Mouse (Mus musculus): Measurements from ENCODE around the gene Tubg1.

Gene Tubg1

DNA sequence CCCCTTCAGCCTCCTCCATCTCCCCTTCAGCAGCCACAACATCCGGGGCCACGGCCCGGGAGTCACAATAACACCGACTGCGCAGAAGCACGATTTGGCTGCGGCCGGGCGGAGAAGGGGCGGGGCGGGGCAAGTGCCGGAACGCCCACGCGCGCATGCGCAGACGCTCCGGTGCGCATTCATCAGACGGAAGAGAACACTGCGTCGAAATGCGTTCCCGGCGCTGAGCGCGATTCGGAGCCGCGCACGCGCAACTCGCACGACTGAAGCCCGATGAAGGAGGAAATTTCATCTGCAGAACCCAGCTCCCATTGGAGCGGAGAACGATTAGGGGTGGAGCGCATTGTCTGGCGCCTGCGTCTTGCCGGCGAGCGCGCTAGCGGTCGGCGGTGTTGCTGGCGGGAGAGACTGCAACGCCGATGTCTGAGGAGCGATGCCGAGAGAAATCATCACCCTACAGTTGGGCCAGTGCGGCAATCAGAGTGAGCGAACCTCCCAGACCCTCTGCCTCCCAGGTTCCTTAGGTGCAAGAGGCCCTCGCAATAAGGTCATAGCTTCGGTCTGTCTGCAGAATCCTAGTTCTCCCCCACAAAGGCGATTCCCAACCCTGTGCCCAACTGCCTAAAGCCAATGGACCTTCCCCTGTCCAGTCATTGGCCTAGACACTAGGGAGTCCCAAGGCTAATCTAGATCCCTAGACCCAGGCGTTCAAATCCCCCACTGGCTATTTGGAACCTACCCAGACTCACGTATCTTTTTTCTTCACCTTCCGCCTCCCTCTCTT is at the start of gene Tubg1, which contains the start of gene Retreg3:
Tubg1 (plus strand) TSS at position 178 of the 784 bp plus-strand sequence.
Retreg3 (minus strand) TSS at position 133 of the 784 bp plus-strand sequence.
- CTCF ChIA-PET, result interaction anchor here (0.6 to 0.7 kb wide), 2 partner anchors 9 to 31 kb away, joined by 4 to 6 read pairs; no protein-coding TSS in a partner anchor

DNA sequence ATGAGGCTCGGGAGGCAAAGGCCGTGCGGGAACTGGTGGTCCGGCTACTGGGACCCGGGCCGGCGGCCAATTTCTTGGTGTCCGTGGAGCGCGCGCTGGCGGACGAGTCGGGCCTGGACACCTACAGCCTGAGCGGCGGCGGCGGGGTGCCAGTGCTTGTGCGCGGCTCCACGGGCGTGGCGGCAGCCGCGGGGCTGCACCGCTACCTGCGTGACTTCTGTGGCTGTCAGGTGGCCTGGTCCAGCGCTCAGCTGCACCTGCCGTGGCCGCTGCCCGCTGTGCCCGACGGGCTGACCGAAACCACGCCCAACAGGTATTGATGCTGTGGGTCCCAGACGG is 49.6 kb upstream of the Tubg1 start:
- CTCF ChIA-PET, result interaction anchor here (0.8 to 1.2 kb wide), 2 partner anchors 11 to 107 kb away, joined by 3 to 4 read pairs; no protein-coding TSS in a partner anchor

DNA sequence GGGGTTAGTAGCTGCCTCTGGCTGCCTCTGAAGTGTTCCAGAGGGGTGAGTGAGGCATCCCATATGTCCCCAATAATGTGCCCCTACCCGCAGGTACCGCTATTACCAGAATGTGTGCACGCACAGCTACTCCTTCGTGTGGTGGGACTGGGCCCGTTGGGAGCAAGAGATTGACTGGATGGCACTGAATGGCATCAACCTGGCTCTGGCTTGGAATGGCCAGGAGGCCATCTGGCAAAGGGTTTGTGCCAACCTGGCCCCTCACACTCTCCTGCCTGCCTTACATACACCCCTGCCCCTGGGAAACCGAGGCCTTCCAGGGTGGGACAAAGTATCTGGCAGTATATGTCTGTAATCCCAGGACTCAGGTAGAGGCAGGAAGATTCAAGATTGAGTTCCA is 48.8 kb upstream of the Tubg1 start:
- CTCF ChIA-PET, result interaction anchor here (0.6 to 0.8 kb wide), 2 partner anchors 10 to 72 kb away, joined by 3 read pairs; no protein-coding TSS in a partner anchor

DNA sequence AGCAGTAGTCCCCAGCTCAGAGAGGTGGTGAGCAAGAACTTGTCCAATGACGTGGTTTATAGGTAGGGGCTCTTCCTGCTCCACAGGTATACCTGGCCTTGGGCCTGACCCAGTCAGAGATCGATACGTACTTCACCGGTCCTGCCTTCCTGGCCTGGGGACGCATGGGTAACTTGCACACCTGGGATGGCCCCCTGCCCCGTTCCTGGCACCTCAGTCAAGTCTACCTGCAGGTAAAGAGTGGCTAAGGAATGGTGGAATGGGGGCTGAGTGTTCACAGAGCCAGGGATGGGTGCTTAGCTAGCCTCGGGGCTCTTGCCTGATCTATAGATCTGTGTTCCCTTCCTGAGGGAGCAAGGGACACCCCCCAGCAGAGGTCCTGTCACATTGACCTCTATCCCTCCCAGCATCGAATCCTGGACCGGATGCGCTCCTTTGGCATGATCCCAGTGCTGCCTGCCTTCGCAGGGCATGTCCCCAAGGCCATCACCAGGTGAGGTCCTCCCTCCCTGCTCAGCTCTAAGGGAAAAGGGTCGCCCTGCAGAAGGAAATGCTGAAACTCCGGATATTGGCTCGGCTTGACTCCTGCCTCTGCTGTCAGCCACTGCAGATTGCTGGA is 47.8 kb upstream of the Tubg1 start:
- CTCF ChIA-PET, result interaction anchor here (0.7 kb wide), 1 partner anchor 166 kb away, joined by 4 read pairs; no protein-coding TSS in a partner anchor

DNA sequence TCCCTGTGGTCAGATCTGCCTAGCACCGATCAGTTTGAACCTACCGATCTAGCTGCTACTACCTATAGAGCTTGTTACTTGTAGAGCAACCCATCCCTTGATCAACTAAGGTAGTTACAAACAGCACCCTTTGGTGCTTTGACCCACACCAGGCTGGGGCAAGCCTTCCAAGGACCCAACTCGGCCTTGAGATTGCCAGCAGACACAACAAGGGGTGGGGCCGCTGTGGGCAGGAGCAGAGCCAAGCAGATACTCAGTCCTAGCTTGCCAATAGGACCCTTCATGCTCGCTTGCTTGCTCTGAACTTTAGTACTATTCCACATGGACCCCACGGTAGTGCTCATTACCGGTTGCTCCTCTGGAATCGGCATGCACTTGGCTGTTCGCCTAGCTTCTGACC is 41.6 kb upstream of the Tubg1 start, which contains the start of gene Hsd17b1:
Hsd17b1 (plus strand) TSS at position 291 of the 400 bp plus-strand sequence.
- CTCF ChIA-PET, result no interaction called here

DNA sequence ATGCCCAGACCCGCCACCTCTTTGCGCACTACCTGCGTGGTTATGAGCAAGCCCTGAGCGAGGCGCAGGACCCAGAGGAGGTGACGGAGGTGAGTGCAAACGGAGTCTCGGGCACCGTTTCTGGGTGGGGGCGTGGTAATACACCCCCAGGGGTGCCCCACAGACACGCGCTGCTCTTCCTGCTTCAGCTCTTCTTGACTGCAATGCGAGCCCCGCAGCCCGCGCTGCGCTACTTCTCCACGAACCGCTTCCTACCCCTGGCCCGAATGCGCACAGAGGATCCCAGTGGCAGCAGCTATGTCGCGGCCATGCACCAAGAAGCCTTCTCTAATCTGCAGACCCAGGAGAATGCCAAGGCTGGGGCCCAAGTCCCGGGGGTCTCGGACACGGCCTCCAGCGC is 40.0 kb upstream of the Tubg1 start:
- CTCF ChIA-PET, result no interaction called here

DNA sequence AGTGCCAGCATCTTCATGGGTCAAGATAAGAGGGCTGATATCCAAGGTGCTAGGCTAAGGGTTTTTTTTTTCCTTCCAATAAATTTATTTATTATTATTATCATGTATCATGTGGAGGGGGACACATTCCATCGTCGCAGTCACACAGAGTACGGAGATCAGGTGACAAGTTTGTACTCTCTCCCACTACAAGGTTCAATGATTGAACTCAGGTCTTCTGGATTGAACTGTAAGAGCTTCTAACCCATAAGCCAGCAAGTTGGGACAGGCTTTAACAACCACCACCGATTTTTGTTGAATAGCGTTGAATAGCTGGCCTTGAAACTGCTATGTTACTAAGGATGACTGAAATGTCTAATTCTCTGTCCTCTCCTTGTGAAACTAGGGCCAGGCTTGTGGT is 39.3 kb upstream of the Tubg1 start:
- CTCF ChIA-PET, result no interaction called here

DNA sequence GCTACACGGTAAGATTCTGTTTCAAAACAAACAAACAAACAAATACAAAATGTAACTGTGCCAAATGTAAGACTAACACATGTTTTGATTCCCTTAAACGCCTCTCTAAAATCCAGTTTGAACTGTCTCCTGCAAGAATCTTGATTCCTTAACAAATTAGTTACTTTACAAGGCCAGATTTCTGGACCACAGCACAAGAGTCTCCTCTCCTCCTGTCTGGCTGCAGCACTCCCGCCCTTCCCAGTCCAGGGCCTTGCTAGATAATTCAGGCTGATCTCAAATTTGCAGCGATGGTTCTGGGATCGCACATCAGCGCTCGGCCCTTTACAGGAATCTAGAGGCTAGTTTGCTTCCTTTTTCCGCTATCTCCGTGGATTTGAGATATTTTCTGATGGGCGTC is 38.1 kb upstream of the Tubg1 start:
- CTCF ChIA-PET, result interaction anchor here (1.0 kb wide), 1 partner anchor 11 kb away, joined by 3 read pairs; no protein-coding TSS in a partner anchor

DNA sequence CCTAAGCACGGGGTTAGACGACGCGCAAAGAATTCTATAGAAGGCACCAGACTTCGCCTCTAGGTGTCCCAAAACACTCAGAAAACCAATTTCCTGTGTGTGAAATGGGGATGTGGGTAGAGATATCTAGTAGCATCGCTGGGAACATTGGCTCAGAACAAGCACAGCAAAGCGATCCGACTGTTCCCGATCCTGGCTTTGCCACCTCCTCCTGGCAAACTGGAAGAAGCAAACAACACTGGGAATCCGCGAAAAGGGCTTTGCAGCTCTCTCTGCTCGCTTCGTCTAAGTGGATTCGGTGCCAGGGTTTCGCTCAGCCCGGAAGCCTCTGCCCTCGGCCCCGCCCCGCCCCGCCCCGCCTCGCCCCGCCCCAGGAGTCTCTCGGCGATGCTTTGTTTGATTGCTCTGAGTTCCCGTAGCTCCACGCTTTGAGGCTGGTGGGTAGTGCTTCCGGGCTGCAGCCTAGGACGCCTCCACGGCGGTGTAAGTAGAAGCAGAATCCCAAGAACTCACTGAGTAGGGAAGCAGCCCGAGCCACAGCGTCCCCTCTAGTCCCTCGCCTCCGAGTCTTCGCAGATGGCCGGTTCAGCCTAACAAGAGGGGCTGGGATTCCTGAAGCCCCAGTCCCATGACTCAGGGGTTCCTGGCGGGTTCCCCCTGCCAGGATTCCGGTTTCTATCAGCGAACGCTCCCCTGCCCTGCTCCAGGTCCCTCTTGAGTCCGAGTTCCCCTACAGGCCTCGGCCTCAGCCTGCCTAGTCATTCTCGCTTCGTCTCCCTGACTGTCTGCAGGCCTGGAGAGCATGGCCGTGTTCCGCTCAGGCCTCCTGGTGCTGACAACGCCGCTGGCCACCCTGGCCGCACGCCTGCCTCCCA is 37.3 kb upstream of the Tubg1 start, which contains the start of gene Coasy:
Coasy (plus strand) TSS at position 358 of the 875 bp plus-strand sequence.
- CTCF ChIA-PET, result no interaction called here

DNA sequence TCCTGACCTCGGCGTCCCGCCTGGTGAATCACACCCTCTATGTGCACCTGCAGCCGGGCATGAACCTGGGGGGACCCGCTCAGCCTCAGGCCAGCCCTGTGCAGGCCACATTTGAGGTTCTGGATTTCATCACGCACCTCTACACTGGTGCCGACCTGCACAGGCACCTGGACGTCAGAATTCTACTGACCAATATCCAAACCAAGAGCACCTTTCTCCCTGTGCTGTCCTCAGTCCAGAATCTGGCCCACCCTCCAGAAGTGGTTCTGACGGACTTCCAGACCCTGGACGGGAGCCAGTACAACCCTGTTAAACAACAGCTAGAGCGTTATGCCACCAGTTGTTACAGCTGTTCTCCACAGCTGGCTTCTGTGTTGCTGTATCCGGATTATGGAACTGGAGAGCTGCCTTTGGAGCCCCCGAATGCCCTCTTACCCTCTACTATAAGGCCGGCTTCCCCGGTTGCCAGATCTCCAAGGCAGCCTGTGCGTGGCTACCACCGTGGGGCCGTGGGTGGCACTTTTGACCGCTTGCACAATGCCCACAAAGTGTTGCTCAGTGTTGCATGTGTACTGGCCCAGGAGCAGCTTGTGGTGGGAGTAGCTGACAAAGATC is 36.5 kb upstream of the Tubg1 start:
- CTCF ChIA-PET, result interaction anchor here (0.6 kb wide), 1 partner anchor 97 kb away, joined by 3 read pairs; no protein-coding TSS in a partner anchor

DNA sequence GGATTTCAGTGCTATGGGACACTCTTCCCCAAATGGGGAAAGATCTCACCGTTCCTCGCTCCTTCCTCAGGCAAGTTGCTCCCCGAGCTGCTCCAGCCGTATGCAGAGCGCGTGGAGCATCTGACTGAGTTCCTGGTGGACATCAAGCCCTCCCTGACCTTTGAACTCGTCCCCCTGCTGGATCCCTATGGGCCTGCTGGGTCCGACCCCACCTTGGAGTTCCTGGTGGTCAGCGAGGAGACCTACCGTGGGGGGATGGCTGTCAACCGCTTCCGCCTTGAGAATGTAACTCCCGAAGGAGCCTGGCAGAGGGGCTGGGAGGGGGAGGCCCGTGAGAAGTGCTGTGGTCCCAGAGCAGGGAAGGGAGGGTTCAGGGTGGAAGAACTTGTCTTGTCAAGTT is 35.5 kb upstream of the Tubg1 start:
- CTCF ChIA-PET, result interaction anchor here (0.7 kb wide), 1 partner anchor 100 kb away, joined by 3 read pairs; no protein-coding TSS in a partner anchor

DNA sequence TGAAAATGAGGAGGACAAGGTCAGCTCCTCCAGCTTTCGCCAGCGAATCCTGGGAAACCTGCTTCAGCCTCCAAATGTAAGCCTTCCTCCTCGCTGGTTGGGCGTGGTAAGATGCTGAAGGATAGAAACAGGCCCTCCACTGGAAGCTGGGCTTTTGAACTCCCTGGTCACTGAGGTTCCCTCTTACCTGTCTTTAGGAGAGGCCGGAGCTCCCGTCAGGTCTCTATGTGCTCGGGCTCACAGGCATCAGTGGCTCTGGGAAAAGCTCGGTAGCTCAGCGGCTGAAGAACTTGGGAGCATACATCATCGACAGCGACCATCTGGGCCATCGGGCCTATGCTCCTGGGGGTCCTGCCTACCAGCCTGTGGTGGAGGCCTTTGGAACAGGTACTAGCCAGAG is 34.9 kb upstream of the Tubg1 start:
- CTCF ChIA-PET, result interaction anchor here (0.7 kb wide), 1 partner anchor 100 kb away, joined by 3 read pairs; no protein-coding TSS in a partner anchor

DNA sequence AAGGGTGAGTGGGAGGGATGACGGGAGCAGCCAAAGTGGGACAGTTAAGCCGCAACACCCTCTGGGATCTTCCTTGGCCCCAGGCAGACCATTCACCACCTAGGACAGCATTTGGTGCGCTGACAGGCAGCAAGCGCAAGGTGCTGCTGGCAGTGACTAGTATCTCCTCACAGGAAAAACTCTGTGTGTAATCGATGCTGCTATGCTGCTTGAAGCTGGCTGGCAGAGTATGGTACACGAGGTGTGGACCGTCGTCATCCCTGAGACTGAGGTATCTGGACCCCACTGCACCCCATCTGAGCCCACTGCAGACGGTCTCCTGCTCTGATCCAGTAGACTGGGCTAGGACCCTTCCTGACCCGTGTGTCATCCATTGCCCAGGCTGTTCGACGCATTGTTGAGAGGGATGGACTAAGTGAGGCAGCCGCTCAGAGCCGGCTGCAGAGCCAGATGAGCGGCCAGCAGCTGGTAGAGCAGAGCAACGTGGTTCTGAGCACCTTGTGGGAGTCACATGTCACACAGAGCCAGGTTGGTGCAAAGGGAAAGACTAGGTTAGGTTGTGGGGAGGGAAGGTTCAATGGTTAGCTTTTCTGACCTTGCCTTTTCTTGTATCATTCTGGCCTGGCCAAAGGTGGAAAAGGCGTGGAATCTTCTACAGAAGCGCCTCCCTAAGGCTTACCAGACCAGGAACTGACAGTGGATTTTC is 34.0 kb upstream of the Tubg1 start:
- CTCF ChIA-PET, result interaction anchor here (0.6 kb wide), 1 partner anchor 20 kb away, joined by 4 read pairs; no protein-coding TSS in a partner anchor

DNA sequence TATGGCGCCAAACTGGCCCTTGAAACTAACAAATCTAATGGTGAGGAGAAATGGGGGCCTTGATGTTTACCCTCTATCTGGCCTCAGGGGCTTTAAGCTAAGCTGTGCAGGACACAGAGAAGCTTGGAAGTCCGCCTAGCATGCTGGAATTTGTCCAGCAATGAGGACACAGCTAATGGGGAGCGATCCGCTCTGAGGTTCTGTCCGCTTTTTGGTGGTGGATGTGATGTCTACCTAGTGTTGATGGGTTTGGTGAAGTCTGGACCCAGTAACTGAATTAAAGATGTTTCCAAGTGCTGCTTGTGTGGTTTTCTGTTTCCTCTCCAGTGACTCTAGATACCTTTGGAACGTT is 33.4 kb upstream of the Tubg1 start:
- CTCF ChIA-PET, result no interaction called here

DNA sequence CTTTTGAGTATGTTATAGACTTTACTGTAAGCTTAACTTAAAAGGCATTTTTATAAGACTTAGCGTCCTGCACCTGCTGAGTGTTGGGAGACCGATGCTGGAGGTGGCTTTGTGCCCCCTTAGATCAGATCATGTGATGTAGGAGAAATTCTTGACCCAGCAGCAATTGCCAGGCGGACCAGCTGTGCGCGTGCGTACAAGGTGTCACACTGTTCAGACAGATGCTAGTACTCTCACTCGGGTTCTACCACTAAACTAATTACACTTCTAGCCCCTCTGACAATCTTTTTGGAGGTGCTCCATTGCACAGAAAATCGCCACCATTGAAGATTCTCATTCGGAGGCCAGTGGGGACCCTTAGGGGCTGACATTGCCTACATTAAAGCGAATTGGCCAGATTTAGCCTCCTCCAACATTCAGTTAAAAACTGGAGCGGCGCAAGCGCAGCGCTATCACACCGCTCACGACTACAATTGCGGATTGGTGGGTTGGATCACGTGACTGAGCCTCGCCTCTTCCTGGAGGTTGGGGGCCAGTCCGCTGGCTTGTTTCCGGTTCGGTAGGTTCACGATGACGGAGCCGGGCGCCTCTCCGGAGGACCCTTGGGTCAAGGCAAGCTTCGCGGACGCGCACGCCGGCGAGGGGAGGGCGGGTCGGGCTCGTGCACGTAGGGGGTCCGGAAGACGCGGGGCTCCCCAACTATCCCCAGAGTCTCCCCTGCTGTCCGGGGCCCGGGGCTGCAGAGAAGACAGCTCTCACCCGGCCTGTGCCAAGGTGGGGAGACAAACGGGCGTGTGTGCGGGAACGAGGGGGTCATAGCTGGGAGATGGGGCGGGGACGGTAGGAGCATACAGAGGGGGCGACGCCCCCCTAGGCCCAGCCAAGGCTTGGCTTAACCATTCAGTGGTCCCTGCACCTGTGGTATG is 32.7 kb upstream of the Tubg1 start, which contains the start of gene Mlx:
Mlx (plus strand) TSS at position 522 of the 926 bp plus-strand sequence.
- CTCF ChIA-PET, result no interaction called here

DNA sequence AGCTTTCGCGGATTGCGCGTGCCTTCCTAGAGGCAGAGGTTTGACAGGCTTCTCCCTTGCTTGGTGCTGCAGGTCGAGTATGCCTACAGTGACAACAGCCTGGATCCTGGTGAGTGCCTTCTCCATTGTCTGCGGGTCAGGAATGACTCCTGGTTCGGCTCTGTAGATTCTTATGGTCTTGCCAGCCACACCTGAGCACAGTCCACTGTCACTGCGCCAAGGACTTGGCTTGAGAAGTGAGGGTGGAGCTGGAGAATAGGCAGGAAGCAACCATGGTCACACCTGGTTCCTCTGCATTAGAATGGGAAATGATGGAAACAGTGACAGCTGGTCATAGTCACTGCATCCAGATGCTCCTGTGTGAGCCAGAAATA is 32.1 kb upstream of the Tubg1 start:
- CTCF ChIA-PET, result no interaction called here

DNA sequence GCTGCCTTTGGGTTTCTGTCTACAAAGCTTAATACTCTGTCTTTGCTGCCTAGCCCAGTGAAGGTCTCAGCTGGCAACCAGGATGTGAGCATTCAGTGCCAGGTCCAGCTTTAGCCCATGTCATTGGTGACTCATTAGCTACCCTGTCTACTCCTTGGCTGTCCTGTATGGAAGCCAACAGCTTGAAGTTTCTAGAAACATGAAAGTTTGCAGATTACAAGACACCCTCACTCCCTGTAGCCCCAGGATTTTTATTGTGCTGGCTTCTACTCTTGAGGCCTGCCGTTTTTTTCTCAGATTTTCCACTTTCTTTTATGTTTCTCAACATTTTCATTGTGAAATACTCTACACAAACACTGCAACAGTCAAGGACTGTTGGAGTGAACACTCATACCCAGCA is 29.8 kb upstream of the Tubg1 start:
- CTCF ChIA-PET, result no interaction called here

DNA sequence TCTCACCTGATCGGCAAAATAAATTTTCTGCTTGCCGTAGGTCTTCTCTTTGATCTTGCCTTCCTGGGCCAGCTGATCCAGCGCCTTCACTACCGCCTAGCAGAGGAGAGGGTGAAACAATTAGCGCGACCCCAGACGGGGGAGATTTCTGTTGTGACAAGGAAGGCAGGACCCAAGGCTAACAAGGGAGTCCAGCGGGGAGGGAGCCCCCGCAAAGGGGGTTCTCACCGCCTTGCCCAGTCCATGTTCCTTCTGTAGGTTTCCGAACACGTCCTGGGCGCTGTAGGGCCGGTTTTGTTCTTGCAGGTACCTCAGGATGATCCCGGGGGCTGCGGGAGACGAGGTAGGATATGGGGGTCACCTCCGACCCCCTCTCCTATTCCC is 24.8 kb upstream of the Tubg1 start:
- CTCF ChIA-PET, result interaction anchor here (1.2 to 2.8 kb wide), 3 partner anchors 20 to 81 kb away, joined by 4 to 15 read pairs (median 4); partner anchors contain the start of gene Ccr10

DNA sequence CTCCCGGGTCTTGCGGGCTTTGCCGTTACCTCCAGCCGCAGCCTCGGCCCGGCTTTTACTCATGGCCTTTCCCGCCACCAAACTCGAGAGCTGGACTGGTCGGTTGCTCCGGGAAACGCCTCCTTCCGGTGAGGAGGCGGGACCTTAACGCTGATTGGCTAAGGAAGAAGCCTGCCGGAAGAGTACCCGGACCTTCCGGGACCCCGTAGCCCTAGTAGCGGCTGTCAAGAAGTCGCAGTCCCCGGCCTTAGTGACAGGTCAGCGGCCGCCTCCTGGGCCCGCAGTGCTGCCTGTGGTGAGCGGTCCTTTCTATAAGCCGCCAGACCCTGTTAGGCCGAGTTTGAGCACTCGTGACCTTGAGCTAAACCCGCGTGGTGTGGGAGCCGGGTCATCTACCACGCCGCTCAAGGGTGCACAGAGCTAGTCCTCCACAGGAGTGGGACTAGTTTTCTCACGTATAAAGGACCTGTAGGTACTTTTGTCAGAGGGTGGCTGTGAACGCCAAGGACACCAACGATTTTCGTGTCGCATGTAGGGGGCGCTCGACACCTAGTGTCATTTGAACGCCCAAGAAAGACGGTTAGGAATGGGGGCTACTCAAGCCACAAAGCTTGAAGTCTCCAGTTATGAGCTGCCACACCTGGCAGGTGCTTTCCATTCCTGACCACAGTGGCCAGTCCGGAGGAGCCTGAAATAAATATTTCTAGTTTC is 24.3 kb upstream of the Tubg1 start, which contains the start of gene Psmc3ip:
Psmc3ip (minus strand) TSS at position 123 of the 711 bp plus-strand sequence.
- CTCF ChIA-PET, result interaction anchor here (1.2 to 2.8 kb wide), 3 partner anchors 19 to 81 kb away, joined by 4 to 15 read pairs (median 4); partner anchors contain the start of gene Ccr10
